Mouse (Mus musculus): ENCODE results near the gene Sdccag8.
"Not testable (repeated sequence)": the region's sequence is repeated elsewhere in the genome, so short reads cannot be mapped to it uniquely, and the experiment has no call there.

Gene Sdccag8

DNA sequence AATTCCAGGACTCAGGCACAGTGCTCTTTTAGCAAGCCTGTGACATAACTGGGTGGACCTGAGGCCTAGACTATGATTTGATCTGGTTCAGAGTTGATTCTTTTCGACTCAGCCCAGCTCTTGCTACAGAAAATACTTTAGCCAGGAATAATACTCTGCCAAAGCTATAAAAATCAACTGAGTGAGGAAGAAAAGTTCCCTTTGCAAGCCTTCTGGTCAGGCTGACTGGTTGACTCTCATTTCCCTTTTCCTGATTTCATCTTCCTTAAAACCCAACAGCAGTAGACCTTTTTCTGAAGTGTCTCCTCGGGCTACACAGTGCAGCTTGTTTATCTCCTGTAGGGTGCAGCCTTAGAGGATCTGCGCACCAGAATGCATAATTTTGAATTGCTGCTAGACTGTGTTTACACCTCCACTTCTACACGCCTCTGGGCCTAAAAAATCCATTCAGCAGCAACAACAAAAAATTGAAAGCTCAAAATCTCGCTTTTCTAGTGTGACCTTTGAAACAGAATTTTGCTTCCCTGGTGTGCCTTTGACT, 13.6 kb downstream of the Sdccag8 start:
- DNase-seq (ENCODE audit: low spot score in 2 of 2) = no peak

DNA sequence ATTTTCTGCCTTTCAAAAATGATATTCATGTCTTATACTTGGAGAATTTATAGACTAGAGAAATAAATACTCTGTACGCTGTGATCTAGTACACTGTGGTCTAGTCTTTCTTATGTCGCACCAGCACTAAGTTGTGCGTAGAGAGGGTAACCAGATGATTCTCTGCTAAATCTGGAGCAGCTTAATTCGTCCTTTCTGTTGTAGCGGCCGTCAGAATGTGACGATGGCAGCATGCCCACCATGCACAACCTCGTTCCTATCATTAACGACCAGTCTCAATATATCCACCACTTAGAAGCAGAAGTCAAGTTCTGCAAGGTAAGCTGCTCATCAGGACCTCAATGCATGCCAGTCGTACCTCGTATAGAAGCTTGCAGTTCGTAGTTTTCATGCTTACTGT, 14.2 kb downstream of the Sdccag8 start:
- DNase-seq (ENCODE audit: low spot score in 2 of 2) = no peak

DNA sequence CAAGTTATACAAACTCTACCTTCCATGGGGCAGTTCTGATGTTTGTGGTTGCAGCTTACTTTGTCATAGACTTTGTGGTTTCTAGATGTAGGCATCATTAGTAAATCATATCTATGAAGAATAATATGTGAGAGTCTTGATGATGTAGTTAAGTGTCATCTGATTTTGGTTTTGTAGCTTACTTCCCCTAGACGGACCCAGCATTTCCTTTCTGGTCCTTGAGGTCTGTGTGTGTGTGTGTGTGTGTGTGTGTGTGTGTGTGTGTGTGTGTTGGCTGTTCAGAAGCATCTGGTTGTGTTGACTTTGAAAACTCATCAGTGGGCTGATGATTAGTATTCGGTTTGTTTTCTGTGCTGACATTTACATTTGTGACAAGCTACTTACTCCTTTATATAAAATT, 17.6 kb downstream of the Sdccag8 start:
- DNase-seq (ENCODE audit: low spot score in 2 of 2) = no peak

DNA sequence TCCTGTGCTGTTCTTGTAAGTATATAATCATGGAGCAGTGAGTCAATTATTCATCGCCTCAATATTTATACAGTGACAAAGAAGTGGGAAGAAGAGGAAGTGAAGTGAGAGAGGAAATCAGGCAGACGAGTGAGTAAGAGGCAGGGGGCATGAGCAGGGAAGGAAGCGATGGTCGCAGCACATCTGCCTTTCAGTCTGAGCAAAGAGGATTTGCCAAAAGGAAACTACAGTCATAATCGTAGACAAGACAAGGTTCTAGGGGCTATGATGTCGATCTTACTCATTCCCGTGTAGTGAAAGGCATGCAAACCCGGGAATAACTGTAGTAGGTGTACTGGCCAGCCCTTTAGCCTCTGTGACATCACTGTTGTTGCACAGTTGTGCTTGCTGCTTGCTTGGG, 18.1 kb downstream of the Sdccag8 start:
- DNase-seq (ENCODE audit: low spot score in 2 of 2) = no peak

DNA sequence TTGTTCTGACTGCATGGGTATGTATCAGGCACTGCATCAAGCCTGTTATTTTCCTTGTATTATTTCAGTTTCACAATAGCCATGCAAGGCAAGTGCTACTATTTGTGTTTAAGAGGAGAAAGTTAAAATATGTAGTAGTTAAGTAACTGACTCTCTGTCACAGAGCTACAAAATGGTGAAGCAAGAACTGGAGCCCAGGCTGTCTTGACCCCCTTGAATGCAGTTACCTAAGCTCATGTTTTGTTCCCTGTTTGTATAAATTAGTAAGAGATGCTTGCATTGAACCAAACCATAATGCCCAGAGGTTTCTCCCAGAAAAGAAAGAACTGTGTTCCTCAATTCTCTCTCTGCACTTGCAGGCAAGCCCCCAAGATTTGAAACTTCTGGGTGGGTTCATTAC, 18.8 kb downstream of the Sdccag8 start:
- DNase-seq (ENCODE audit: low spot score in 2 of 2) = no peak

DNA sequence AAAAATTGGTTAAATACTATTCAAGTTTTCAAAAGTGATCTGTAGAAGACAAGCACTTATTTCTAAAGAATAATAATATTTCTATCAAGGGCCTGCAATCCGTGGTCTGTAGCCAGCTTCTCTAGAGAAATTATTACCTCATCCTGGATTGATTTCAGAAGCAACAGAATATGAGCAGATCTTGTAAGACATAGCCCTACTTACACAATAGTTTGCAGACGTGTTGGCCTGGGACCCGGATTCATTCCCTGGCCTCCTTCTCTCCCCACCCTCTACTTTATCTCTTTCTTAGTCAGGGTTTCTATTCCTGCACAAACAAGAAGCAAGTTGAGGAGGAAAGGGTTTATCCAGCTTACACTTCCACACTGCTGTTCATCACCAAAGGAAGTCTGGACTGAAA, 19.5 kb downstream of the Sdccag8 start:
- DNase-seq (ENCODE audit: low spot score in 2 of 2) = no peak

DNA sequence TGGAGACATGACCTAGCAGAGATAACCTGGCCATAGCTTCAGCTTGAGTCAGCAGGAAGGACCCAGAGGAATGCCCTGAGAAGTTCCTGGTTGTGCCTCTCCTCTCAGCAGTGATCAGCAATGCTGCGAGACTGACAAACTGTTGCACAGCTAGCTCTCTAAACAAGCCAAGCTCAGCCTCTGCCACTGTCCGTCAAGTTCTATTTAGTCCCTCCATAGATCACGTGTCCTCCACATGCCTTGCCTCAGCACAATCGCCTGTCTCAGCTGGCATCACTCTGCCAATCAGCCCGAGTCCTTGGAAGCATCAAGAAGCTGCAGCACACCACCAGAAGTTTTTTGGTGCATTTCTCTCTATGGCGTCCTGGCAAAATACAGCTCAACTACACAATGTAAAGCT, 20.4 kb downstream of the Sdccag8 start:
- no peak for DNase-seq (ENCODE audit: low spot score in 2 of 2)

DNA sequence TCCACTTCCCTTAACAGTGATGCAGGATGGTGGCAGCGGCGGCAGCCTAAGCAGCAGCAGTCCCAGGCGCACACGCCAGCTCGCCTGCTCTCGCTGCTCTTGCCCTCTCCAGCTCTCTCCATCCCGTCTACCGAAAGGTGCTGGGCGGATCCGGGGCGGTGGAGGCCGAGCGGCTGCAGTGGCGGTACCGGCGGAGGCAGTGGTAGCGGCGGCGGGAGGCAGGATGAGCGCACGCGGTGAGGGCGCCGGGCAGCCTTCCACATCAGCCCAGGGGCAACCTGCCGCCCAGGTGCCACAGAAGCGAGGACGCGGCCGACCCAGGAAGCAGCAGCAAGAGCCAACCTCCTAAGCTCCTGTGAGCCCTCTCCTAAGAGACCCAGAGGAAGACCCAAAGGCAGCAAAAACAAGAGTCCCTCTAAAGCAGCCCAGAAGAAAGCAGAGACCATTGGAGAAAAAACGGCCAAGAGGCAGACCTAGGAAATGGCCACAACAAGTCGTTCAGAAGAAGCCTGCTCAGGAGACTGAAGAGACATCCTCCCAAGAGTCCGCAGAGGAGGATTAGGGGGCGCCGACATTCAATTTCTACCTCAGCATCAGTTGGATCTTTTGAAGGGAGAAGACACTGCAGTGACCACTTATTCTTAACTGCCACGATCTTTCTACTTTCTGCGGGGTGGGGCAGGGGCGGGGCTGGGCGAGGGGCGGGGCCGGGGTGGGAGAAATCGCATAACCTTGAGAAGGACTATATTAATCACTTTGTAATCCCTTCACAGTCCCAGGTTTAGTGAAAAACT, 21.2 kb downstream of the Sdccag8 start:
- DNase-seq (ENCODE audit: low spot score in 2 of 2) = no peak

DNA sequence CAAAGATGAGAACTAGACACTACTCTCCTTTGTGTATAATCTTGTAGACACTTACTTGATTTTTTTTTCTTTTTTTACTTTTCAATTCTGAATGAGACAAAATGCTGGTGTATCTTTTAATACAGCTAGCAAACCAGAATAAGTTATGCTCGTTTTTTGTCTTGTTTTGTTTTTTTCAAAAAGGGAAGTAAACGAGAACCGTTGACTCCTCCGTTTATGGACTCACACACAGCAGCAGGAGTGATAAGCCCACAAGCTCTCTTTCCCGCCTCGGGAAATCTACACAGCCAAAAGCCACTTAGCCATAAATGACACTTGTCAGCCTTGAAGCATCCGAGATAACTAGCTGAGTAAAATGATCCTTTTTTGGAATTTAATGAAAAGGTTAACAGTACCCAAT, 22.1 kb downstream of the Sdccag8 start:
- not testable (repeated sequence) for DNase-seq (ENCODE audit: low spot score in 2 of 2)

DNA sequence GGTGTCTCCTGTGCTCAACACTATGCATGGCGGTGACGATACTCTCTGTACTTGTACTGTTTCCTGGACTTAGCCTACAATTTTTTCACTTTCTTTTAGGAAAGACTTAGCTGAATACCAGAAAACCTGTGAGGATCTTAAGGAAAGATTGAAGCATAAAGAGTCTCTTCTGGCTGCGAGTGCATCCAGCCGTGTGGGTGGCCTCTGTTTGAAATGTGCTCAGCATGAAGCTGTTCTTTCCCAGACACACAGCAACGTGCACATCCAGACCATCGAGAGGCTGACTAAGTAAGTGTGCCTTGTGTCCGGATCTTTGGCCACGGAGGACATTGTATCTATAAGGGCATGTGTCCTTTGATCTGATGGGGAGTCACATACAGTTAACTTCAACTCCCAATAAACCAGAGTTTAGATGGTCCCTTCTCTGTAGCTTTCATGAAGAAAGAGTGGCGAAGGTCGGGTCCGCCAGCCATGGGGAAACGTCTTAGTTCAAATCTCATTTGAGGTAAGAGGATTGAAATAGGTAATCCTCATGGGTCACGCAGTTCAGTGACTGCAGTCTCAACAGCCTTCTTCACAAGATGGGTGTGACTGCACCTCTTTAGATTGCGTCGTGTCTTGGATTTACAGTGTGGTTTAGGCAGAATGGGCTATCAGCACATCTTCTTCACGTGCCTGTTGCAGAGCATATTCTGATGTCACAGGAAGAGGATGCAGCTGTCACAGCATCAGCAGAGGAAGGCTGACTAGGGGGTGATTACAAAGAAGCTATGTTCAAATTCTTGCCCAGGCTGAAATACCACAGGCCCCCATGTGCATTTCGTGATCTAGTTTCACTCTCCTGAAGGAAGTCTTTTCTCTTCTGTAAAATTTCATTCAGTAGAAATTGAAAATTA, 30.9 kb downstream of the Sdccag8 start:
- no peak for DNase-seq (ENCODE audit: low spot score in 2 of 2)

DNA sequence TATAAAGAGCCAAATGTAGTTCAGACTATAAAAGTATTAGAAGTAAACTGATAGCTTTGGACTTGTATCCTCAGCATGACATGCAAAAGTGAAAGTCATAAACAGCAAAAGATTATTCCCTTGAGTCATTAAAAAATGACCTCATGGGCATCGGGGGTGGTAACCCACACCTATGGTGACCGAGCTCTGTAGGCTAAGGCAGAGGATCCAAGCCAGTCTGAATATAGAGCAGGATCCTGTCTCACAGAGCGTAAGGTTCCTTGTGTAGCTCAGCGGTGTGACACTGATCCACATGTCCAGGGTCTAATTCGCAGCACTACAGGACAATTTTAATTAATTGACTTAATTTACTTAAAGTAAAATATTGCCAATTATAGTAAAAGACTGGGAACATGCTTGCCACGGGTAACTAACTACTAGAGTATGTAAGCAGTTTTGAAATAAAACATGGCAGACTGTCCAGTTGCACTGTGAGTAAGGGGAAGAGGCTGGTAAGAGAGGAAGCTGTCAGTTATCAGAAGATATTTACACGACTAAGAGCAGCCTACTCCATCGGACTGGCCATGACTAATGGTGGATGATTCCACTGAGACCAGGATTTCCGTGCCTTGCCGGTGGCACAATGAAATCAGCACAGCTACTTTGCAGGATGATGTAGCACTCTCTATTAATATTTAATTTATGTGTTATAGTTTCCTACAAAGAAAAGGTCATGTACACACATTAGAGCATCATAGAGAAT, 32.8 kb downstream of the Sdccag8 start:
- DNase-seq (ENCODE audit: low spot score in 2 of 2) = no peak

DNA sequence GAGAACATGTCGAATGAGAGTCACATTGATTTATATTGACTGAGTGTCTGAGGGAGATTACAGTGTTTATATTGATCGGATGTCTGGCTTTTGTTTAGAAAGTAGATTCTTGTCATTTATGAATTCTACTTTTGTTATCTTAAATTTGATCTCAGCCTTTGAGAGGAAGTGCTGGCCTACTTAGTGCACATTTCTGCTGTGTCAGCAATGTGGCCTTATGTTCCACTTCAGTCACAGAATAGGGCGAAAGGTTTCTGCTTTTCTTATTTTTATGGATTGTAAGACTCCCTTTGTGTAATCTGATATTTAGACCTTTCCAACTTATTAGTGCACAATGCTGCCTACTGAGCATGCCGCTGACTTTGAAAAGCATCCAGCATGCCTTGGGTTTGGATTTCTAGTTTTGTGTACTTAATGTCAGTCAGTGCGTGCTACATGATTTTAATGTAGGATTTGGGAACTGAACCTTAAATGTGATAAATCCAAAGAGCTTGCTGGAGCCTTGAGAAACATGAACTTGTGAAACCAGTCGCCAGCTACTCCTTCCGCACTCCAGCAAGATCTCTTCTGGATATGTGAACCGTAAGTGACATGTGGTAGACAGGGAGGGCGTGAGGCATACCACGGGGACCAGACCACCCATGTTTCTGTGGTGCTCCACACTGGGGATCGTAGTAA, 34.3 kb downstream of the Sdccag8 start:
- no peak for DNase-seq (ENCODE audit: low spot score in 2 of 2)

DNA sequence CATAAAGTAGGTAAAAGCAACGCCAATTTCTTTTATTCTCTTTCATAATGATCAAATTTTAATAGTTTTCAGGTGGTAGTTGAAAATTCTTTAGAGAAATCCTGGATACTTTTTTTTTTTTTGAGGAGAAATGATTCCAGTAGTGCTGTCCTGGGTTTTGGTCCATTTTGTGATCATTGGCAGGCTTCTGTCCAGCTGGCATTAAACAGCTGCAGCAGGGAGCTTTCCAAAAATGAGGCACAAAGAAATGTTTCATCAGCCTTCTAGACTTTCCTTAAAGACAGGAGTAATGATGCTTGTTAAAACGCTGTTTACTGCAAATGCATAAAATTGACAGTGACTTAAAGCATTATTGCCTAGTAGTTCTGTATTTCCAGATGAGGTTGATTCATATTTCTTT, 34.9 kb downstream of the Sdccag8 start:
- no peak for DNase-seq (ENCODE audit: low spot score in 2 of 2)

DNA sequence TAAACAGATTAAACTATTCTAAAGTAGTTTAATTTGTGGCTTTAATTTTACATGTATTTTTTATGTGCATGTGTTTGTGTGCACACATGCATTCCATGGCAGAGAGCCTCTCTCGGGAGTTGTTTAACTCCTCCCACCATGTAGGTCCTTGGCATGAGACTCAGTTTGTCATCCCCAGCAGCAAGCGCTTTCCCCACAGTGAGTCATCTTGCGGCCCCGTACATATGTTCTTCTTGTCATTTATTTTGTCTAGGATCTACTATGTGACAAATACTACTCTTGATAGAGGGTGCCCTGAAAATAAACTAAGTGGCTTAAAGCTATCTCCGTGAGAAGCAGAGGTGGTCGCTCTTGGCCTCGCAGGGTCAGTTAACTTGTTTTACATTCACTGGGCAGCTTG, 36.9 kb downstream of the Sdccag8 start:
- DNase-seq (ENCODE audit: low spot score in 2 of 2) = no peak

DNA sequence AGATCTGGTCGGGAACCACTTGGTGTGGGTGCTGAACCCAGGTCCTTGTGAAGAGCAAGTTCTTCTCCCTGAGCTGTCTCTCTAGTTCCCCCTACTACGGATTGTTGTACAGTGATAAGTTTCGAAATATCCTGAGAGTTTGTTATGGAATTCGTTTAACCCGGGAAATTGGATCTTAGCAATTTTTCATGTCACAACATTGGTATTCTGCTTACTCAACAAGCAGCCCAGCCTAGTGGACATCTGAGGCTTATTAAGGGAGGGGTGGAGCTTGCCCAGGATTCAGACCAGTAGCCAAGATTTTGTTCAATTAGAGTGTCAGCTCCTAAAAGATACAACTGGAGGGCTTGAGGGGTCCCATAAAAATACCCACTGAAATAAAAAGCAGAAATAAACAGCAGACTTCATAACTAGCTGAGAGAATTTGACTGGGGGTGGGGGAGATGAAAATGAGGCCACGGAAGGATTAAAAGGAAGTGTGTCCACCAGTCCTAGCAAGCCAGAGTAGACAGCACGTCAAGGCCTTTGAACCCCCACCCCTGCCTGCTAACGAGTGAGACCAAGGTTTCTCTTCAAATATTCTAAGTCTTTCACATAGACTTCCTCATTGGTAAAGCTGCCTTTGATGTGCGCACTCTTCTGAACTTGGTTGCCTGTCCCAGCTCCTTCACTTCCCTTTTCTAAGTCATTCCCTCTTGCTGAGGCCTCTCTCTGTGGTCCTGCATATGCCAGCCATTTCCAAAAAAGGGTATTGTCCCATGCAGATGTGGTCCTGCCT, 38.5 kb downstream of the Sdccag8 start:
- no peak for DNase-seq (ENCODE audit: low spot score in 2 of 2)

DNA sequence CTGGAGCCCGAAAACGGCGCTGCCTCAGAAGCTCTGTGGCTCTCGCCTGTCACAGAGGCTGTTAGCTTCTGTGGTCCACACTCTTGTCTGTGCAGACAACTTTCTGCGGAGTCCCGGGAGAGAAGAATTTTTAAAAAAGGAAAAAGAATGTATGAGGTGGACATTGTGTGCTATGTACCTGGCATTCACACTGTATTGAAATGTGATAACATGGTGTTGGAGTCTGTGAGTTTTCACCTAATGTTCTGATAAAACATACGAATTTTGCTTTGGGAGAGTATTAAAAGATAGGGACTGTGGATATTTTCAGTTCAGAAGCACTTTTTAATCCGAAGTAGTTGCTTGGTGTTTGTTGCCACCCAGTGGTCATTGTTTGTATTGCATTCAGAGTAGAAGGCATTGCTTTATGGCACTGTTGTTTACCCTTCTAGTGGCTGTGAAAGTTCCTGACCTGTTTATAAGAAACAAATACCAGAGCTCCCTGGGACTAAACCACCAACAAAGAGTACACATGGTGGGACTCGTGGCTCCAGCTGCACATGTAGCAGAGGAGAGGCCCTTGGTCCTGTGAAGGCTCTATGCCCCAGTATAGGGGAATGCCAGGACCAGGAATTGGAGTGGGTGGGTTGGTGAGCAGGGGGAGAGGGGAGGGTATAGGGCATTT, 47.7 kb downstream of the Sdccag8 start:
- peak; percentile 48 to 64 for DNase-seq (ENCODE audit: low spot score in 2 of 2)

DNA sequence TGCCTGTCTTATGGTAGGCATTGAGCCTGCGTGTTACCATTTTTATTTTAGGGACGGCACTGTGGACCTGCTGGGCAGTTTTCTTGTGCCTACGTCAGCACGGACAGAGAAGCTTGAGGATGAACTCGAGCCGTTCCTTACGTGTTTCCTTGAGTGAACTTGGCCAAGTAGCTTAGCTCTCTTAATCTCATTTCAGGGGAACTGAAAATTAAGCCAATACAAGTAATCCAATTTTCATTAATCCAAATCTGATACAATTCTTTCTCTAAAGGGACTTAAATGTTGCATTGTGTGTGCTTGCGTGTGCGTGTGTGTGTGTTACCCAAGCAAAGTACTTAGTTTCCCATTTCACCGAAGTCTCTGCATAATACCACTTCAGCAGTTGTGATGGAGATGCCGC, 56.0 kb downstream of the Sdccag8 start:
- no peak for DNase-seq (ENCODE audit: low spot score in 2 of 2)

DNA sequence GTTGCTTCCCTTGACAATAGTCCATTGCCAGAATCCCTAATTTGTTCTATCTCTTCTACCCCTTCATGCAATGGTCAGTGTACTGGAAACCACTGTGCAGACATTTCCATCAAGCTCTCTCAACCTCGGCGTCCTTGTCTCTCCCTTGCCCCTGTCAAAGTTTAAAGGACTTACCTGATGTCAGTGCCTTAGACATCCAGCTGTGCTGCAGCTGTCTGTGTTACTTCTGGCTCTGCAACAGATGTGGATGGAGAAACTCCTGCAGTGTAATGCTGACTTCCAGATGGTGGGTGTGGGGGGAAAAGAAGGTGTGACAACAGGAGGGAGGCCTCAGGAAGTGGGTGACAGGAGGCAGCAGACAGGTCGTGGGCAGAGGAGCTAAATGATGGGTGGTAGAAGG, 57.5 kb downstream of the Sdccag8 start:
- no peak for DNase-seq (ENCODE audit: low spot score in 2 of 2)

DNA sequence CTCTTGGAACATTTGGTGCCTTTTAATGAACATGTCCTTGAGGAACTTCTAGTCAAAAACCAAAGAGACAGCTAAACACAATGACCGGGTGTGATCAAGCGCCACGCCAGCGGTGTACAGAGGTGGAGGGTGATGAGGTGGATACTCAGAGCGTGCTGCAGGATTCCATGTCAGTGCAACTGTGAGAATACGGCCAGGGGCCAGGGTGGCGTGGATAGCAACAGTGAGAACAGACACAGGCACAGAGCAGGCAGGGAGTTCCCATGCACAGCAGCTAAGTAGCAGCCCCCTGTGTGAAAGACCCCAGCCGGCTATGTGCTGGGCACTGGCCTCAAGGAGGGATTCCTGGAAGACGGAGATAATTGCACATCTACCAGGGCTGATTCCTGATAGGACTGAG, 59.0 kb downstream of the Sdccag8 start:
- DNase-seq (ENCODE audit: low spot score in 2 of 2) = no peak

DNA sequence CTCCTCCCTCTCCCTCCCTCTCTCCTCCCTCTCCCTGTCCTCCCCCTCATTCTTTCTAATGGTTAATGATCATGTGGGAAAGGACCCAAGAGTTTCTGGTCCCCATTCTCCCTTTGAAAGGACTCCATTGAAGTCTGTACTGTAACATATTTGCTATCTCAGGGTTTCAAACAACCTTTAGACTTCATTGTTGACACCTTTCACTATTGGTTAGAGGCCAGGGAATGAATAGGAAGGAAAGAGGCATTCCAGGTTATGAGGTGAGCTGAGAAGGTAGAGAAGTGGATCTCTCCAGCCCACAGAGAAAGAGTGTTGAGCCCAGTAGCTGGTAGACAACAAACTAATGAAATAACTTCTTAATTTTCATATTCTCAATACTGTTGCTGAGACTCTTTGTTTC, 59.7 kb downstream of the Sdccag8 start:
- DNase-seq (ENCODE audit: low spot score in 2 of 2) = no peak

Measured in natural killer cell, adult 2 months (primary cell).